Mouse (Mus musculus) CH12.LX (cell line): ENCODE data around the gene Fam13a. TPM values are rescaled to one million over a fixed set of nuclear protein-coding genes. Genes with fewer than 3 reads are reported as not detected.
A peak's percentile ranks its signal among the peaks of the same experiment; 100 is the strongest.

Source experiments
- DNase-seq: peaks from one replicate; pipeline ENCODE4 v3.0.0-alpha.2; 2013; ENCODE audit errors: extremely low read depth
- H3K27ac ChIP-seq: 2 replicates; pipeline ENCODE4 v1.5.1; 2012; ENCODE audit warnings: low read depth, mild to moderate bottlenecking, control low read depth, moderate library complexity; ENCODE audit not compliant: insufficient read depth
- H3K27me3 ChIP-seq: replicated peaks from 2 replicates; pipeline ENCODE3; 2012; ENCODE audit warnings: inconsistent platforms
- H3K36me3 ChIP-seq, 2 experiments: replicated peaks in 1 of 2; 2 replicates each; pipeline versions ENCODE3 to v1.6.1; 2012; ENCODE audit warnings: inconsistent platforms in 1 of 2, low read length in 1 of 2, mild to moderate bottlenecking in 1 of 2, mixed read lengths in 1 of 2, moderate library complexity in 1 of 2; ENCODE audit not compliant: control insufficient read depth in 1 of 2, insufficient read depth in 1 of 2
- H3K4me1 ChIP-seq, 2 experiments: 2 replicates each; pipeline ENCODE4 v1.6.1; 2012; ENCODE audit warnings: inconsistent platforms in 1 of 2, moderate library complexity in 1 of 2; ENCODE audit not compliant: insufficient read depth in 2 of 2, control insufficient read depth in 1 of 2
- H3K4me2 ChIP-seq: 2 replicates; pipeline ENCODE4 v1.6.1; 2012; ENCODE audit warnings: low read depth, mild to moderate bottlenecking, control low read depth; ENCODE audit not compliant: poor library complexity, insufficient read depth, severe bottlenecking
- H3K4me3 ChIP-seq, 3 experiments: fragments of 150-350 bp in 1 of 3; sonication (generic) in 1 of 3; replicated peaks in 1 of 3; 2 replicates each; pipeline versions ENCODE3 to v1.5.1; 2011 to 2012; ENCODE audit warnings: low read depth in 2 of 3, low read length in 2 of 3, mild to moderate bottlenecking in 2 of 3, moderate library complexity in 2 of 3, control low read depth in 1 of 3, improper control_type of control experiment in 1 of 3, inconsistent platforms in 1 of 3, mixed read lengths in 1 of 3; ENCODE audit not compliant: poor library complexity in 1 of 3
- H3K79me2 ChIP-seq: replicated peaks from 2 replicates; pipeline ENCODE4 v1.6.1; 2012; ENCODE audit warnings: mild to moderate bottlenecking, moderate library complexity; ENCODE audit not compliant: control insufficient read depth, poor library complexity, insufficient read depth, severe bottlenecking; ENCODE audit errors: extremely low read depth
- H3K9ac ChIP-seq: 2 replicates; pipeline ENCODE4 v1.6.1; 2012; ENCODE audit warnings: low read depth, mild to moderate bottlenecking, control low read depth, moderate library complexity; ENCODE audit not compliant: insufficient read depth
- H3K9me3 ChIP-seq: replicated peaks from 2 replicates; pipeline ENCODE3; 2012; ENCODE audit warnings: low read length, inconsistent platforms, mixed read lengths
- CHD1 ChIP-seq: IDR thresholded peaks from 2 replicates; pipeline ENCODE4 v1.6.1; 2012; ENCODE audit warnings: low read depth, low read length, improper control_type of control experiment, inconsistent platforms
- CTCF ChIP-seq, 2 experiments: IDR thresholded peaks in 1 of 2; conservative IDR thresholded peaks in 1 of 2; 2 replicates each; pipeline ENCODE4 v1.5.1; 2011 to 2012; ENCODE audit warnings: low read depth in 2 of 2, low read length in 2 of 2, improper control_type of control experiment in 1 of 2, inconsistent platforms in 1 of 2, mild to moderate bottlenecking in 1 of 2, moderate library complexity in 1 of 2
- ELF1 ChIP-seq: IDR thresholded peaks from 2 replicates; pipeline ENCODE4 v1.6.1; 2014; ENCODE audit warnings: low read depth, mild to moderate bottlenecking, inconsistent platforms, low read length, improper control_type of control experiment
- EP300 ChIP-seq: IDR thresholded peaks from 2 replicates; pipeline ENCODE4 v1.6.1; 2011; ENCODE audit warnings: low read length, improper control_type of control experiment
- HCFC1 ChIP-seq: IDR thresholded peaks from 2 replicates; pipeline ENCODE4 v1.6.1; 2012; ENCODE audit warnings: low read depth, mild to moderate bottlenecking, inconsistent platforms, low read length, improper control_type of control experiment
- KAT2A ChIP-seq: IDR thresholded peaks from 2 replicates; pipeline ENCODE4 v1.6.1; 2012; ENCODE audit warnings: low read length, improper control_type of control experiment, inconsistent platforms; ENCODE audit not compliant: insufficient replicate concordance
- MAX ChIP-seq: IDR thresholded peaks from 2 replicates; pipeline ENCODE4 v1.6.1; 2011; ENCODE audit warnings: low read length, improper control_type of control experiment
- MXI1 ChIP-seq: IDR thresholded peaks from 2 replicates; pipeline ENCODE4 v1.6.1; 2011; ENCODE audit warnings: mild to moderate bottlenecking, low read depth, low read length, improper control_type of control experiment
- NELFE ChIP-seq: IDR thresholded peaks from 2 replicates; pipeline ENCODE4 v1.6.1; 2011; ENCODE audit warnings: low read depth, low read length, improper control_type of control experiment
- POLR2A ChIP-seq: IDR thresholded peaks from 2 replicates; pipeline ENCODE4 v1.6.1; 2011; ENCODE audit warnings: low read depth, mild to moderate bottlenecking, improper control_type of control experiment, low read length
- RCOR1 ChIP-seq: conservative IDR thresholded peaks from 2 replicates; pipeline ENCODE4 v1.6.1; 2012; ENCODE audit warnings: low read depth, mild to moderate bottlenecking, inconsistent platforms, low read length, improper control_type of control experiment
- SMC3 ChIP-seq: IDR thresholded peaks from 2 replicates; pipeline ENCODE4 v1.6.1; 2011; ENCODE audit warnings: low read depth, low read length, improper control_type of control experiment
- TCF12 ChIP-seq: IDR thresholded peaks from 2 replicates; pipeline ENCODE4 v1.6.1; 2014; ENCODE audit warnings: low read depth, mild to moderate bottlenecking, inconsistent platforms, low read length, improper control_type of control experiment
- UBTF ChIP-seq: IDR thresholded peaks from 2 replicates; pipeline ENCODE4 v1.6.1; 2012; ENCODE audit warnings: low read depth, mild to moderate bottlenecking, inconsistent platforms, low read length, improper control_type of control experiment, moderate library complexity
- USF2 ChIP-seq: conservative IDR thresholded peaks from 2 replicates; pipeline ENCODE4 v1.6.1; 2011; ENCODE audit warnings: low read depth, low read length, improper control_type of control experiment
- ZKSCAN1 ChIP-seq: IDR thresholded peaks from 2 replicates; pipeline ENCODE4 v1.6.1; 2012; ENCODE audit warnings: low read depth, inconsistent platforms, low read length, improper control_type of control experiment, borderline replicate concordance
- ZNF384 ChIP-seq: IDR thresholded peaks from 2 replicates; pipeline ENCODE4 v1.6.1; 2012; ENCODE audit warnings: low read depth, low read length, improper control_type of control experiment, inconsistent platforms
- dilution Hi-C: fragments of 300-500 bp; cut with MboI; formaldehyde crosslinking; loops from 2 replicates; pipeline ENCODE4 v1.14.3; 2020; ENCODE audit warnings: low sequenced_read_pairs; ENCODE audit not compliant: extremely low pct_unique_long_range_greater_than_20kb, extremely low pct_ligation_motif_present
- in situ Hi-C: fragments of 300-500 bp; cut with MboI; formaldehyde crosslinking; loops from 3 replicates; pipeline ENCODE4 v1.14.3; 2019; ENCODE audit warnings: low sequenced_read_pairs, low pct_ligation_motif_present, low pct_unique_long_range_greater_than_20kb, mixed read lengths
- polyA plus RNA-seq: library from polyadenylated mRNA; unstranded; fragments of >175 nt; gene quantifications from 2 replicates; pipeline ENCODE4 v1.2.1, GENCODE M21; 2012; ENCODE audit warnings: low read depth; ENCODE audit not compliant: insufficient read length
- total RNA-seq, 2 experiments: library from RNA; depleted of rRNA; stranded (reverse); fragments of 300-350 nt in 1 of 2; fragments of >200 nt in 1 of 2; gene quantifications; 2 replicates each; pipeline ENCODE4 v1.2.3; 2012 to 2014

The Fam13a gene
- total and polyA plus RNA-seq, 3 experiments = 0.17 to 0.21 TPM; not detected in 1

DNA sequence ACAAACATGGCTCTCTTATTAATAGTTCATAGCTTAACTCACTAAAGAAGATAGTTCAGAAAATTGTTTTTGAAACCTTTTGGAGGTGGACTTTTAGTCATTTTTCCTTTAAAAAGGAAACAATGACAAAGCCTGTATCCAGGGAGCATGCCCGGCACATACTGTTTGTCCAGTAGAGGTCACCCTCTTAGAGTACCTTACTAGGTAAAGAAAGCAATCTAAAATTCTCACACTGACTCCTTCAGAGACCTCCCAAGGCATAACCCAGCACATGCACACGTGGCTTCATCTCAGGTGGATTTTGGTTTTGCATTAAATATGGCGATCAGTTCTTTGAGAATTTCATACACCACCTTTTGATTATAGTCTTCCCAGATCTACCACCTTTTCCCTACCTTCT lies 102.7 kb downstream of the Fam13a start (continued):
- TF ChIP-seq MXI1 (0 out of 2 replicates have a peak, but pooled peaks have one; percentile 29), USF2 (no peak), MAX (peak; percentile 35), EP300 (peak; percentile 17; the same call in 1 of the 2 replicates), UBTF (no peak)

DNA sequence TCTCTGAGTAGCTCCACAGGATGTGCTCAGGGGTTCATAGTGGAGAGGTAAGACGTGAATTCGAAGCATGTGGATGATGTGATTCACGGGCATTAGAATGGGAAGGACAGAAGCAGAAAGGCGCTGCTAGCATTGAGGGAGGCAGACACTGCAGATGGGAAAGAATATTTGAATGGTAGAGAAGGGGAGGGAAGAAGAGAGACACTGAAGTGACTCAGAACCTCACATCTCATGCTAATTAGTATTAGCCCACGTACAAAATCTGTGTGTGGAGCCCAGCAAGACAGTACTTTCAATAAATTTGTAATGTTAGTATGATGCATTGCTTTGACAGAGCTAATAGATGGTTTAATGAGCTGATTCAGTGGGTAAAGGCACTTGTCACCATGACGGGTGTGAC lies 103.6 kb downstream of the Fam13a start:
- dilution Hi-C loops (no loop called here), in situ Hi-C loops (no loop called here)
- H3K27ac ChIP-seq = no peak overlapping the region
- H3K4me2 ChIP-seq = no peak overlapping the region
- H3K79me2 ChIP-seq = no peaks in the 10 kb centered on the region
- DNase-seq = no peak
- TF ChIP-seq RCOR1 = no peak
- TF ChIP-seq NELFE = no peak
- TF ChIP-seq KAT2A = no peak
- TF ChIP-seq EP300 = no peak
- no peak for TF ChIP-seq ELF1
- H3K4me3 ChIP-seq = no peak overlapping the region
- H3K4me1 ChIP-seq = peaks cover 0 to 11% of the 10 kb centered on the region in 2 experiments; a peak in 1 of 4 replicates
- H3K27me3 ChIP-seq = no peaks in the 10 kb centered on the region
- peaks cover 4 to 38% of the 10 kb centered on the region in 2 experiments for H3K36me3 ChIP-seq
- no peak overlapping the region for H3K9ac ChIP-seq
- H3K9me3 ChIP-seq = no peaks in the 10 kb centered on the region

DNA sequence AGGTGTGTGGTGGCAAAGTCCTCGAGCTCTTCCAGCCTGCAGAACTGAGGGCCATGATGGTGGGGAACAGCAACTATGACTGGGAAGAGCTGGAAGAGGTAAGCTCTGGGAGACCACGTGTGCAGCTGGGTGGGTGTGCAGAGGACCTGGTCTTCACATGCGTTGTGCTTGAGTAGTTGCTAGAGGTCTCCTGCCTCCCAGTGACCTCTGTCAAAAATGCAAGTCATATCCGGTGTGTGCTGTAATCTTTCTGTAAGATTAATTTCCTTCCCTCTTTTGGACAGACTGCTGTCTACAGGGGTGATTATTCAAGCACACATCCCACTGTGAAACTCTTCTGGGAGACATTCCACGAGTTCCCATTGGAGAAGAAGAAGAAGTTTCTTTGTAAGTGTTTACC lies 107.9 kb downstream of the Fam13a start:
- Histone ChIP-seq H3K27ac (no peak overlapping the region), H3K79me2 (no peaks in the 10 kb centered on the region), H3K4me2 (no peak overlapping the region), H3K4me1 (peaks cover 0 to 19% of the 10 kb centered on the region in 2 experiments; a peak in 2 of 4 replicates), H3K9ac (no peak overlapping the region), H3K9me3 (no peaks in the 10 kb centered on the region), H3K4me3 (no peak overlapping the region), H3K36me3 (peaks cover 4 to 44% of the 10 kb centered on the region in 2 experiments), H3K27me3 (no peaks in the 10 kb centered on the region)
- TF ChIP-seq EP300 (no peak), HCFC1 (no peak), POLR2A (no peak), CHD1 (no peak), SMC3 (no peak), CTCF (conservative IDR thresholded peaks at IDR 0.05 in 1 of 2, IDR thresholded peaks at IDR 0.05 in 1 of 2; ENCODE audit: low read depth in 2 of 2, low read length in 2 of 2) (no peak), ZNF384 (no peak), USF2 (no peak), RCOR1 (no peak), TCF12 (no peak), ZKSCAN1 (no peak)
- dilution Hi-C loops = no loop called here
- DNase-seq = no peak
- in situ Hi-C loops = no loop called here
